Mouse (Mus musculus): ENCODE measurements around the gene Gm6034. TPM values are rescaled to one million over a fixed set of nuclear protein-coding genes. Genes with fewer than 3 reads are reported as not detected.
"Not testable (repeated sequence)": the region's sequence is repeated elsewhere in the genome, so short reads cannot be mapped to it uniquely, and the experiment has no call there.

Gm6034 gene
- polyA plus RNA-seq, 1 experiment from 2014 or later, result not detected

GRCm38 (mm10) chr17:36042055-36042454, 706 bp upstream of the Gm6034 start:
- peak; percentile 54; the same call in 1 of the 2 replicates for ATAC-seq (ENCODE audit: low FRiP score, low read depth)
- H3K9me3 ChIP-seq; H3K27ac ChIP-seq (replicated peaks); H3K36me3 ChIP-seq; H3K4me1 ChIP-seq (replicated peaks); H3K27me3 ChIP-seq: not testable (repeated sequence)
- 2% methylated on average over 18 of the region's 19 CpGs for WGBS
- Histone ChIP-seq H3K9ac (peak overlapping the region; percentile 25; the same call in 1 of the 2 replicates), H3K4me3 (peak overlapping the region; percentile 40), H3K4me2 (peak overlapping the region; percentile 81)

GRCm38 (mm10) chr17:36043286-36043685, 525 bp downstream of the Gm6034 start:
- no peak overlapping the region for H3K9ac ChIP-seq
- H3K4me3 ChIP-seq, result peak overlapping the region; percentile 40; the same call in 1 of the 2 replicates
- no peak for ATAC-seq (ENCODE audit: low FRiP score, low read depth)
- peak overlapping the region; percentile 81 for H3K4me2 ChIP-seq
- H3K36me3 ChIP-seq, result no peaks in the 10 kb centered on the region
- H3K4me1 ChIP-seq (replicated peaks), result peaks cover 8% of the 10 kb centered on the region; the same call in 1 of the 2 replicates
- WGBS, result 84% methylated on average over 3 of the region's 3 CpGs
- H3K9me3 ChIP-seq, result no peaks in the 10 kb centered on the region
- H3K27ac ChIP-seq (replicated peaks), result no peak overlapping the region
- no peaks in the 10 kb centered on the region for H3K27me3 ChIP-seq

- not testable (repeated sequence) for H3K9ac ChIP-seq; H3K27me3 ChIP-seq; H3K4me2 ChIP-seq; H3K9me3 ChIP-seq; H3K27ac ChIP-seq (replicated peaks); H3K4me3 ChIP-seq; H3K36me3 ChIP-seq; H3K4me1 ChIP-seq (replicated peaks); ATAC-seq (ENCODE audit: low FRiP score, low read depth)
- WGBS, result 90% methylated on average over 25 of the region's 25 CpGs
Observed at GRCm38 (mm10) chr17:36057927-36058326, 15.2 kb downstream of the Gm6034 start.

- H3K9me3 ChIP-seq; H3K27me3 ChIP-seq; H3K36me3 ChIP-seq; H3K27ac ChIP-seq (replicated peaks); ATAC-seq (ENCODE audit: low FRiP score, low read depth); H3K4me3 ChIP-seq; H3K4me1 ChIP-seq (replicated peaks); H3K4me2 ChIP-seq; H3K9ac ChIP-seq: not testable (repeated sequence)
- WGBS, result 74% methylated on average over 1 of the region's 1 CpGs
Observed at GRCm38 (mm10) chr17:36058362-36058761, 15.6 kb downstream of the Gm6034 start, which contains the start of gene Gm11127. Gm11127 (minus strand) TSS chr17:36058371.

GRCm38 (mm10) chr17:36060829-36061228, 18.1 kb downstream of the Gm6034 start:
- no peak for ATAC-seq (ENCODE audit: low FRiP score, low read depth)
- H3K36me3 ChIP-seq, result no peaks in the 10 kb centered on the region
- H3K4me3 ChIP-seq, result no peak overlapping the region
- 37% methylated on average over 2 of the region's 2 CpGs for WGBS
- no peaks in the 10 kb centered on the region for H3K9me3 ChIP-seq
- no peak overlapping the region for H3K4me2 ChIP-seq
- no peaks in the 10 kb centered on the region for H3K27me3 ChIP-seq
- no peaks in the 10 kb centered on the region for H3K4me1 ChIP-seq (replicated peaks)
- H3K9ac ChIP-seq, result no peak overlapping the region
- H3K27ac ChIP-seq (replicated peaks), result no peak overlapping the region

GRCm38 (mm10) chr17:36081901-36082300, 39.1 kb downstream of the Gm6034 start:
- H3K4me2 ChIP-seq; H3K4me3 ChIP-seq; H3K27ac ChIP-seq (replicated peaks); H3K36me3 ChIP-seq; H3K9me3 ChIP-seq; H3K9ac ChIP-seq; ATAC-seq (ENCODE audit: low FRiP score, low read depth): not testable (repeated sequence)
- Histone ChIP-seq H3K4me1 (replicated peaks) (peaks cover 11% of the 10 kb centered on the region; the same call in 1 of the 2 replicates), H3K27me3 (peaks cover 22% of the 10 kb centered on the region)

GRCm38 (mm10) chr17:36082519-36083232, 39.9 kb downstream of the Gm6034 start:
- 30% methylated on average over 6 of the region's 6 CpGs for WGBS
- peak overlapping the region; percentile 51 for H3K4me3 ChIP-seq
- not testable (repeated sequence) for ATAC-seq (ENCODE audit: low FRiP score, low read depth); H3K36me3 ChIP-seq; H3K9me3 ChIP-seq; H3K27ac ChIP-seq (replicated peaks)
- H3K4me2 ChIP-seq, result peak overlapping the region; percentile 95
- H3K9ac ChIP-seq, result peak overlapping the region; percentile 52; the same call in 1 of the 2 replicates
- peaks cover 11% of the 10 kb centered on the region; the same call in 1 of the 2 replicates for H3K4me1 ChIP-seq (replicated peaks)
- H3K27me3 ChIP-seq, result peaks cover 22% of the 10 kb centered on the region

- under 1% methylated on average over 46 of the region's 46 CpGs for WGBS
- peak overlapping the region; percentile 95 for H3K4me2 ChIP-seq
- H3K9me3 ChIP-seq, result no peaks in the 10 kb centered on the region
- no peak overlapping the region for H3K27ac ChIP-seq (replicated peaks)
- peak overlapping the region; percentile 52 for H3K9ac ChIP-seq
- peak overlapping the region; percentile 51 for H3K4me3 ChIP-seq
- H3K4me1 ChIP-seq (replicated peaks), result peaks cover 11% of the 10 kb centered on the region; the same call in 1 of the 2 replicates
- peak; percentile 87 for ATAC-seq (ENCODE audit: low FRiP score, low read depth)
- H3K36me3 ChIP-seq, result no peaks in the 10 kb centered on the region
- peaks cover 22% of the 10 kb centered on the region for H3K27me3 ChIP-seq
Observed at GRCm38 (mm10) chr17:36083266-36083869, 40.6 kb downstream of the Gm6034 start.

- no peaks in the 10 kb centered on the region for H3K36me3 ChIP-seq
- peaks cover 11% of the 10 kb centered on the region; the same call in 1 of the 2 replicates for H3K4me1 ChIP-seq (replicated peaks)
- ATAC-seq (ENCODE audit: low FRiP score, low read depth), result peak; percentile 68
- H3K4me3 ChIP-seq, result peak overlapping the region; percentile 51
- peak overlapping the region; percentile 52 for H3K9ac ChIP-seq
- WGBS, result under 1% methylated on average over 42 of the region's 42 CpGs
- no peaks in the 10 kb centered on the region for H3K9me3 ChIP-seq
- peak overlapping the region; percentile 95 for H3K4me2 ChIP-seq
- no peak overlapping the region for H3K27ac ChIP-seq (replicated peaks)
- peaks cover 22% of the 10 kb centered on the region for H3K27me3 ChIP-seq
Observed at GRCm38 (mm10) chr17:36083870-36084451, 41.2 kb downstream of the Gm6034 start.

GRCm38 (mm10) chr17:36085976-36086375, 43.2 kb downstream of the Gm6034 start:
- H3K27ac ChIP-seq (replicated peaks); H3K9me3 ChIP-seq; H3K4me2 ChIP-seq; H3K4me3 ChIP-seq; H3K9ac ChIP-seq; ATAC-seq (ENCODE audit: low FRiP score, low read depth); H3K36me3 ChIP-seq: not testable (repeated sequence)
- Histone ChIP-seq H3K4me1 (replicated peaks) (peaks cover 11% of the 10 kb centered on the region; the same call in 1 of the 2 replicates), H3K27me3 (peaks cover 22% of the 10 kb centered on the region)
- WGBS, result 73% methylated on average over 1 of the region's 1 CpGs

GRCm38 (mm10) chr17:36091933-36092332, 49.2 kb downstream of the Gm6034 start:
- not testable (repeated sequence) for ATAC-seq (ENCODE audit: low FRiP score, low read depth); H3K4me3 ChIP-seq

GRCm38 (mm10) chr17:36092520-36092919, 49.8 kb downstream of the Gm6034 start:
- not testable (repeated sequence) for H3K9ac ChIP-seq; H3K4me1 ChIP-seq (replicated peaks); ATAC-seq (ENCODE audit: low FRiP score, low read depth); H3K9me3 ChIP-seq; H3K36me3 ChIP-seq; H3K27ac ChIP-seq (replicated peaks); H3K4me2 ChIP-seq; H3K4me3 ChIP-seq; H3K27me3 ChIP-seq

More at GRCm38 (mm10) chr17:36091933-36092332, 49.2 kb downstream of the Gm6034 start:
- not testable (repeated sequence) for H3K9me3 ChIP-seq; H3K27ac ChIP-seq (replicated peaks); H3K4me1 ChIP-seq (replicated peaks); H3K27me3 ChIP-seq; H3K9ac ChIP-seq; H3K36me3 ChIP-seq; H3K4me2 ChIP-seq
- no CpG with 5 or more reads among the region's 2 CpGs for WGBS
